Mouse (Mus musculus) retina, postnatal 1 day (tissue): ENCODE data around the gene Klhl1.
A peak's percentile ranks its signal among the peaks of the same experiment; 100 is the strongest.
"Not testable (repeated sequence)": the region's sequence is repeated elsewhere in the genome, so short reads cannot be mapped to it uniquely, and the experiment has no call there.

Experiments used
- DNase-seq: peaks from one replicate; pipeline ENCODE4 v3.0.0-alpha.2; 2012

Klhl1 gene

GRCm38 (mm10) chr14:96518954-96519682, at the start of gene Klhl1:
Gene Klhl1, minus strand, starts transcription at chr14:96519102.
- peak; percentile 69 for DNase-seq

- no peak for DNase-seq
Observed at GRCm38 (mm10) chr14:96553668-96554067, 34.8 kb upstream of the Klhl1 start.

GRCm38 (mm10) chr14:96518151-96518953, 550 bp downstream of the Klhl1 start:
- peak; percentile 78 for DNase-seq

GRCm38 (mm10) chr14:96517727-96518126, 1.2 kb downstream of the Klhl1 start:
- no peak for DNase-seq

GRCm38 (mm10) chr14:96499936-96500335, 19.0 kb downstream of the Klhl1 start:
- no peak for DNase-seq

- DNase-seq, result peak; percentile 49
Observed at GRCm38 (mm10) chr14:96471812-96472211, 47.1 kb downstream of the Klhl1 start.

GRCm38 (mm10) chr14:96471336-96471735, 47.6 kb downstream of the Klhl1 start:
- DNase-seq, result peak; percentile 24

- DNase-seq, result no peak
Observed at GRCm38 (mm10) chr14:96461756-96462155, 57.1 kb downstream of the Klhl1 start.

- no peak for DNase-seq
Observed at GRCm38 (mm10) chr14:96392032-96392737, 126.7 kb downstream of the Klhl1 start.

- no peak for DNase-seq
Observed at GRCm38 (mm10) chr14:96362727-96363126, 156.2 kb downstream of the Klhl1 start.

GRCm38 (mm10) chr14:96348220-96348619, 170.7 kb downstream of the Klhl1 start:
- no peak for DNase-seq

GRCm38 (mm10) chr14:96331069-96331468, 187.8 kb downstream of the Klhl1 start:
- peak; percentile 36 for DNase-seq

GRCm38 (mm10) chr14:96217805-96218441, 301.0 kb downstream of the Klhl1 start:
- DNase-seq, result peak; percentile 32

GRCm38 (mm10) chr14:96194795-96195194, 324.1 kb downstream of the Klhl1 start:
- DNase-seq, result not testable (repeated sequence)

GRCm38 (mm10) chr14:96174546-96174945, 344.4 kb downstream of the Klhl1 start:
- DNase-seq, result peak; percentile 63

GRCm38 (mm10) chr14:96143137-96143536, 375.8 kb downstream of the Klhl1 start:
- peak; percentile 41 for DNase-seq

- no peak for DNase-seq
Observed at GRCm38 (mm10) chr14:96140246-96140645, 378.7 kb downstream of the Klhl1 start.

GRCm38 (mm10) chr14:96107396-96107795, 411.5 kb downstream of the Klhl1 start:
- no peak for DNase-seq

GRCm38 (mm10) chr14:96081681-96082207, 437.2 kb downstream of the Klhl1 start:
- peak; percentile 49 for DNase-seq

GRCm38 (mm10) chr14:96065884-96066283, 453.0 kb downstream of the Klhl1 start:
- no peak for DNase-seq
